Mouse (Mus musculus): Measurements from ENCODE around the gene Hmgcs1. TPM values are rescaled to one million over a fixed set of nuclear protein-coding genes. Genes with fewer than 3 reads are reported as not detected.
"Not testable (repeated sequence)": the region's sequence is repeated elsewhere in the genome, so short reads cannot be mapped to it uniquely, and the experiment has no call there.

Gene Hmgcs1
- total RNA-seq (2021) = 100 to 1,000 TPM; 107 to 115 TPM

- peak; percentile 99 for DNase-seq
These were observed at the start of gene Hmgcs1 for GRCm38 (mm10) chr13:119690039-119690728. TSS of gene Hmgcs1 (plus strand) at chr13:119690379.

GRCm38 (mm10) chr13:119640504-119640903 is 49.7 kb upstream of the Hmgcs1 start:
- peak; percentile 36 for DNase-seq

- no peak for DNase-seq
These were observed 49.0 kb upstream of the Hmgcs1 start for GRCm38 (mm10) chr13:119641145-119641544.

GRCm38 (mm10) chr13:119644769-119645168 is 45.4 kb upstream of the Hmgcs1 start:
- no peak for DNase-seq

- DNase-seq = no peak
These were observed 43.7 kb upstream of the Hmgcs1 start for GRCm38 (mm10) chr13:119646511-119646910.

GRCm38 (mm10) chr13:119648891-119649698 is 41.1 kb upstream of the Hmgcs1 start:
- DNase-seq = no peak

- no peak for DNase-seq
These were observed 40.5 kb upstream of the Hmgcs1 start for GRCm38 (mm10) chr13:119649699-119650046.

- no peak for DNase-seq
These were observed 35.4 kb upstream of the Hmgcs1 start for GRCm38 (mm10) chr13:119654734-119655133.

- DNase-seq = no peak
These were observed 33.9 kb upstream of the Hmgcs1 start for GRCm38 (mm10) chr13:119656246-119656645.

- DNase-seq = no peak
These were observed 33.2 kb upstream of the Hmgcs1 start for GRCm38 (mm10) chr13:119656846-119657416.

GRCm38 (mm10) chr13:119661420-119661819 is 28.8 kb upstream of the Hmgcs1 start:
- not testable (repeated sequence) for DNase-seq

- DNase-seq = no peak
These were observed 11.4 kb upstream of the Hmgcs1 start for GRCm38 (mm10) chr13:119678794-119679193.

GRCm38 (mm10) chr13:119679721-119680120 is 10.5 kb upstream of the Hmgcs1 start:
- no peak for DNase-seq

- no peak for DNase-seq
These were observed 9.0 kb upstream of the Hmgcs1 start for GRCm38 (mm10) chr13:119681161-119681560.

- no peak for DNase-seq
These were observed 5.6 kb upstream of the Hmgcs1 start for GRCm38 (mm10) chr13:119684416-119685177.

- DNase-seq = no peak
These were observed 505 bp upstream of the Hmgcs1 start for GRCm38 (mm10) chr13:119689709-119690038.

GRCm38 (mm10) chr13:119690876-119691620 is 869 bp downstream of the Hmgcs1 start:
- DNase-seq = no peak

- DNase-seq = not testable (repeated sequence)
These were observed 1.8 kb downstream of the Hmgcs1 start for GRCm38 (mm10) chr13:119691958-119692357.

GRCm38 (mm10) chr13:119695676-119696075 is 5.5 kb downstream of the Hmgcs1 start:
- no peak for DNase-seq

GRCm38 (mm10) chr13:119696496-119696895 is 6.3 kb downstream of the Hmgcs1 start:
- no peak for DNase-seq

GRCm38 (mm10) chr13:119698436-119698835 is 8.3 kb downstream of the Hmgcs1 start:
- no peak for DNase-seq

GRCm38 (mm10) chr13:119704280-119704679 is 14.1 kb downstream of the Hmgcs1 start:
- no peak for DNase-seq

All from heart, postnatal 4 days (tissue).